Mouse (Mus musculus) C2C12 (cell line): Measurements from ENCODE around the gene Ssmem1. TPM values are rescaled to one million over a fixed set of nuclear protein-coding genes. Genes with fewer than 3 reads are reported as not detected.

ENCODE experiments used
- H3K27me3 ChIP-seq: one replicate; pipeline ENCODE4 v1.6.1; 2011; ENCODE audit not compliant: control insufficient read depth, insufficient read depth, insufficient read length
- H3K36me3 ChIP-seq: one replicate; pipeline ENCODE4 v1.6.1; 2011; ENCODE audit not compliant: control insufficient read depth, insufficient read depth
- H3K4me3 ChIP-seq: one replicate; pipeline ENCODE4 v1.5.1; 2011; ENCODE audit warnings: mild to moderate bottlenecking, control low read depth; ENCODE audit not compliant: poor library complexity, insufficient read depth, severe bottlenecking
- H3K79me2 ChIP-seq: one replicate; pipeline ENCODE4 v1.6.1; 2011; ENCODE audit not compliant: control insufficient read depth, insufficient read depth
- H3K79me3 ChIP-seq: one replicate; pipeline ENCODE4 v1.6.1; 2011; ENCODE audit warnings: low read depth, control low read depth
- H3ac ChIP-seq: one replicate; pipeline ENCODE3; 2011; ENCODE audit warnings: low read depth; ENCODE audit not compliant: control insufficient read depth, insufficient read length
- CEBPB ChIP-seq: IDR thresholded peaks from one replicate; pipeline ENCODE4 v1.6.1; 2011; ENCODE audit warnings: low read depth, mild to moderate bottlenecking, control low read depth, moderate library complexity
- CTCF ChIP-seq: IDR thresholded peaks from one replicate; pipeline ENCODE4 v1.5.1; 2011; ENCODE audit not compliant: control insufficient read depth, insufficient read depth, insufficient read length
- FOSL1 ChIP-seq: IDR thresholded peaks from one replicate; pipeline ENCODE4 v1.8.0; 2011; ENCODE audit warnings: mild to moderate bottlenecking, low read length; ENCODE audit not compliant: poor library complexity, insufficient read depth, severe bottlenecking
- MAX ChIP-seq: IDR thresholded peaks from one replicate; pipeline ENCODE4 v1.6.1; 2011; ENCODE audit warnings: mild to moderate bottlenecking, control low read depth
- MYOD1 ChIP-seq: IDR thresholded peaks from one replicate; pipeline ENCODE4 v1.6.1; 2011; ENCODE audit warnings: low read depth; ENCODE audit not compliant: control insufficient read depth, insufficient read length
- MYOG ChIP-seq: IDR thresholded peaks from one replicate; pipeline ENCODE4 v1.6.1; 2011; ENCODE audit not compliant: control insufficient read depth, insufficient read length; ENCODE audit errors: extremely low read depth
- USF1 ChIP-seq: IDR thresholded peaks from one replicate; pipeline ENCODE4 v1.6.1; 2011; ENCODE audit warnings: low read depth, mild to moderate bottlenecking, control low read depth, moderate library complexity
- polyA plus RNA-seq: library from polyadenylated mRNA; unstranded; fragments of >200 nt; fragmentation: generic; extraction: Trizol; gene quantifications from one replicate; pipeline ENCODE4 v1.2.1, GENCODE M21; 2012; ENCODE audit warnings: missing spikeins

The Ssmem1 gene
- polyA plus RNA-seq, 1 experiment: 0.05 TPM

- H3K4me3 ChIP-seq: no peak overlapping the region
- no peaks in the 10 kb centered on the region for H3K79me3 ChIP-seq
- TF ChIP-seq CTCF (no peak), FOSL1 (no peak), MYOG (no peak), MYOD1 (no peak), USF1 (no peak), MAX (no peak), CEBPB (no peak)
- no peaks in the 10 kb centered on the region for H3K27me3 ChIP-seq
- no peaks in the 10 kb centered on the region for H3K79me2 ChIP-seq
- H3K36me3 ChIP-seq: no peaks in the 10 kb centered on the region
- no peak overlapping the region for H3ac ChIP-seq
These were observed 43.8 kb downstream of the Ssmem1 start for GRCm38 (mm10) chr6:30553381-30554010.

GRCm38 (mm10) chr6:30554092-30554491 lies 44.4 kb downstream of the Ssmem1 start:
- no peak overlapping the region for H3ac ChIP-seq
- no peak for TF ChIP-seq USF1
- no peak for TF ChIP-seq CEBPB
- no peak for TF ChIP-seq CTCF
- no peak for TF ChIP-seq MYOD1
- no peak for TF ChIP-seq MAX
- H3K79me2 ChIP-seq: no peaks in the 10 kb centered on the region
- no peaks in the 10 kb centered on the region for H3K79me3 ChIP-seq
- H3K4me3 ChIP-seq: no peak overlapping the region
- H3K36me3 ChIP-seq: no peaks in the 10 kb centered on the region
- no peaks in the 10 kb centered on the region for H3K27me3 ChIP-seq

- Histone ChIP-seq H3K27me3 (no peaks in the 10 kb centered on the region), H3ac (no peak overlapping the region), H3K36me3 (no peaks in the 10 kb centered on the region), H3K4me3 (no peak overlapping the region), H3K79me3 (no peaks in the 10 kb centered on the region), H3K79me2 (no peaks in the 10 kb centered on the region)
- TF ChIP-seq CTCF (no peak), USF1 (no peak), MYOG (no peak), MAX (no peak), FOSL1 (no peak), MYOD1 (no peak), CEBPB (no peak)
These were observed 45.0 kb downstream of the Ssmem1 start for GRCm38 (mm10) chr6:30554621-30555170.

- no peak overlapping the region for H3K4me3 ChIP-seq
- no peaks in the 10 kb centered on the region for H3K79me2 ChIP-seq
- no peaks in the 10 kb centered on the region for H3K27me3 ChIP-seq
- no peaks in the 10 kb centered on the region for H3K36me3 ChIP-seq
- H3ac ChIP-seq: no peak overlapping the region
- TF ChIP-seq MAX (no peak), USF1 (no peak), MYOD1 (peak; percentile 47), CTCF (no peak), MYOG (no peak)
- no peaks in the 10 kb centered on the region for H3K79me3 ChIP-seq
These were observed 46.4 kb downstream of the Ssmem1 start for GRCm38 (mm10) chr6:30556080-30556479.

GRCm38 (mm10) chr6:30559726-30560125 lies 50.1 kb downstream of the Ssmem1 start:
- no peak overlapping the region for H3K4me3 ChIP-seq
- H3K36me3 ChIP-seq: no peaks in the 10 kb centered on the region
- H3K79me2 ChIP-seq: no peaks in the 10 kb centered on the region
- TF ChIP-seq CEBPB (no peak), MYOD1 (no peak), CTCF (no peak), USF1 (no peak), MYOG (no peak), MAX (no peak), FOSL1 (no peak)
- H3ac ChIP-seq: no peak overlapping the region
- H3K79me3 ChIP-seq: no peaks in the 10 kb centered on the region
- no peaks in the 10 kb centered on the region for H3K27me3 ChIP-seq

- no peaks in the 10 kb centered on the region for H3K79me3 ChIP-seq
- H3K79me2 ChIP-seq: no peaks in the 10 kb centered on the region
- no peaks in the 10 kb centered on the region for H3K27me3 ChIP-seq
- TF ChIP-seq MYOD1: peak; percentile 52
- TF ChIP-seq CEBPB: no peak
- H3ac ChIP-seq: no peak overlapping the region
- no peak overlapping the region for H3K4me3 ChIP-seq
- H3K36me3 ChIP-seq: no peaks in the 10 kb centered on the region
These were observed 52.5 kb downstream of the Ssmem1 start for GRCm38 (mm10) chr6:30562132-30562531.
